Mouse (Mus musculus): ENCODE measurements around the gene Klhl32. TPM values are rescaled to one million over a fixed set of nuclear protein-coding genes. Genes with fewer than 3 reads are reported as not detected.

Klhl32 gene
- polyA plus RNA-seq, 1 experiment, result 0.13 TPM

DNA sequence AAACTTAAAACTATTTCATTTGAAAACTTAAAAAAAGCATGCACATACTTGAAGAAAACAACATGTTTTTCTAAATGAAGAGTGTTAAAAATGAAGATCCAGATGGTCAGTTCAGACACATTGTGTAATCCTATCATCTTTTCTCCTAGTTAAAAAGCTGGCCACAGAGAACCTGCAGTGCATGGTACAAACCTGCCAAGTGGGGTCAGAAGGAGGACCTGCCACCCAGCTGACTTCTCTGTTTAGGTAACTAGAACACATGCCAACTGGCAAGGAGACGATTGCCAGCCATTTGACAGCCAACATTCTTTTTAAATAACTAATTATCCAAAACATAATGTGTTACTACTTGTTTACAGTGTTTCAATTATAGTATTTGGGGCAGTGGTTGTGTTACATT, 252.3 kb downstream of the Klhl32 start:
- Histone ChIP-seq H3K27me3 (ENCODE audit: control insufficient read depth, insufficient read depth, low read length) (no peaks in the 10 kb centered on the region), H3K4me3 (ENCODE audit: extremely low read depth, insufficient read depth, insufficient read length) (no peak overlapping the region), H3K36me3 (ENCODE audit: control insufficient read depth, insufficient read depth, low read length) (peaks cover 6% of the 10 kb centered on the region), H3K27ac (ENCODE audit: insufficient read depth, low read length) (no peak overlapping the region), H3K4me1 (ENCODE audit: control insufficient read depth, insufficient read depth, insufficient read length) (no peaks in the 10 kb centered on the region)
- TF ChIP-seq CTCF (IDR thresholded peaks at IDR 0.05; ENCODE audit: extremely low read depth, insufficient read depth, insufficient read length, insufficient replicate concordance) (no peak), POLR2A (IDR thresholded peaks at IDR 0.05; ENCODE audit: low read depth, low read length) (no peak)
- DNase-seq (ENCODE audit: low read depth in 1 of 2, low spot score in 2 of 2), result no peak
- 79% methylated on average over 1 of the region's 1 CpGs for WGBS

- H3K27ac ChIP-seq (ENCODE audit: insufficient read depth, low read length), result no peak overlapping the region
- 67% methylated on average over 6 of the region's 6 CpGs for WGBS
Observed at GRCm38 (mm10) chr4:24596942-24597611, 253.8 kb downstream of the Klhl32 start.

GRCm38 (mm10) chr4:24594824-24595223, 256.1 kb downstream of the Klhl32 start:
- H3K4me1 ChIP-seq (ENCODE audit: control insufficient read depth, insufficient read depth, insufficient read length), result no peaks in the 10 kb centered on the region
- no peak overlapping the region for H3K4me3 ChIP-seq (ENCODE audit: extremely low read depth, insufficient read depth, insufficient read length)
- no peak overlapping the region for H3K27ac ChIP-seq (ENCODE audit: insufficient read depth, low read length)
- peaks cover 2% of the 10 kb centered on the region; the same call in 1 of the 2 replicates for H3K36me3 ChIP-seq (ENCODE audit: control insufficient read depth, insufficient read depth, low read length)
- no peak for TF ChIP-seq CTCF (IDR thresholded peaks at IDR 0.05; ENCODE audit: extremely low read depth, insufficient read depth, insufficient read length, insufficient replicate concordance)
- no peak for TF ChIP-seq POLR2A (IDR thresholded peaks at IDR 0.05; ENCODE audit: low read depth, low read length)
- H3K27me3 ChIP-seq (ENCODE audit: control insufficient read depth, insufficient read depth, low read length), result no peaks in the 10 kb centered on the region
- no peak for DNase-seq (ENCODE audit: low read depth in 1 of 2, low spot score in 2 of 2)

More at GRCm38 (mm10) chr4:24596942-24597611, 253.8 kb downstream of the Klhl32 start:
- Histone ChIP-seq H3K36me3 (ENCODE audit: control insufficient read depth, insufficient read depth, low read length) (peaks cover 6% of the 10 kb centered on the region), H3K4me3 (ENCODE audit: extremely low read depth, insufficient read depth, insufficient read length) (no peak overlapping the region), H3K4me1 (ENCODE audit: control insufficient read depth, insufficient read depth, insufficient read length) (no peaks in the 10 kb centered on the region), H3K27me3 (ENCODE audit: control insufficient read depth, insufficient read depth, low read length) (no peaks in the 10 kb centered on the region)
- no peak for DNase-seq (ENCODE audit: low read depth in 1 of 2, low spot score in 2 of 2)
- TF ChIP-seq POLR2A (IDR thresholded peaks at IDR 0.05; ENCODE audit: low read depth, low read length), result no peak
- TF ChIP-seq CTCF (IDR thresholded peaks at IDR 0.05; ENCODE audit: extremely low read depth, insufficient read depth, insufficient read length, insufficient replicate concordance), result no peak

GRCm38 (mm10) chr4:24583997-24584396, 266.9 kb downstream of the Klhl32 start:
- Histone ChIP-seq H3K4me1 (ENCODE audit: control insufficient read depth, insufficient read depth, insufficient read length) (no peaks in the 10 kb centered on the region), H3K27me3 (ENCODE audit: control insufficient read depth, insufficient read depth, low read length) (no peaks in the 10 kb centered on the region), H3K4me3 (ENCODE audit: extremely low read depth, insufficient read depth, insufficient read length) (no peak overlapping the region), H3K27ac (ENCODE audit: insufficient read depth, low read length) (no peak overlapping the region), H3K36me3 (ENCODE audit: control insufficient read depth, insufficient read depth, low read length) (peaks cover 2% of the 10 kb centered on the region; the same call in 1 of the 2 replicates)
- WGBS, result 95% methylated on average over 3 of the region's 3 CpGs
- no peak for TF ChIP-seq CTCF (IDR thresholded peaks at IDR 0.05; ENCODE audit: extremely low read depth, insufficient read depth, insufficient read length, insufficient replicate concordance)
- TF ChIP-seq POLR2A (IDR thresholded peaks at IDR 0.05; ENCODE audit: low read depth, low read length), result no peak
- DNase-seq (ENCODE audit: low read depth in 1 of 2, low spot score in 2 of 2), result no peak

GRCm38 (mm10) chr4:24582295-24582694, 268.6 kb downstream of the Klhl32 start:
- no peaks in the 10 kb centered on the region for H3K4me1 ChIP-seq (ENCODE audit: control insufficient read depth, insufficient read depth, insufficient read length)
- no peaks in the 10 kb centered on the region for H3K27me3 ChIP-seq (ENCODE audit: control insufficient read depth, insufficient read depth, low read length)
- 55% methylated on average over 1 of the region's 1 CpGs for WGBS
- H3K36me3 ChIP-seq (ENCODE audit: control insufficient read depth, insufficient read depth, low read length), result peaks cover 1% of the 10 kb centered on the region; the same call in 1 of the 2 replicates
- no peak for DNase-seq (ENCODE audit: low read depth in 1 of 2, low spot score in 2 of 2)
- TF ChIP-seq CTCF (IDR thresholded peaks at IDR 0.05; ENCODE audit: extremely low read depth, insufficient read depth, insufficient read length, insufficient replicate concordance) (no peak), POLR2A (IDR thresholded peaks at IDR 0.05; ENCODE audit: low read depth, low read length) (no peak)
- no peak overlapping the region for H3K4me3 ChIP-seq (ENCODE audit: extremely low read depth, insufficient read depth, insufficient read length)
- H3K27ac ChIP-seq (ENCODE audit: insufficient read depth, low read length), result no peak overlapping the region

- Histone ChIP-seq H3K4me3 (ENCODE audit: extremely low read depth, insufficient read depth, insufficient read length) (no peak overlapping the region), H3K4me1 (ENCODE audit: control insufficient read depth, insufficient read depth, insufficient read length) (no peaks in the 10 kb centered on the region), H3K27me3 (ENCODE audit: control insufficient read depth, insufficient read depth, low read length) (no peaks in the 10 kb centered on the region), H3K36me3 (ENCODE audit: control insufficient read depth, insufficient read depth, low read length) (no peaks in the 10 kb centered on the region; the same call in 1 of the 2 replicates), H3K27ac (ENCODE audit: insufficient read depth, low read length) (no peak overlapping the region)
- WGBS, result 90% methylated on average over 5 of the region's 5 CpGs
- DNase-seq (ENCODE audit: low read depth in 1 of 2, low spot score in 2 of 2), result no peak
- TF ChIP-seq CTCF (IDR thresholded peaks at IDR 0.05; ENCODE audit: extremely low read depth, insufficient read depth, insufficient read length, insufficient replicate concordance) (no peak), POLR2A (IDR thresholded peaks at IDR 0.05; ENCODE audit: low read depth, low read length) (no peak)
Observed at GRCm38 (mm10) chr4:24577594-24577993, 273.3 kb downstream of the Klhl32 start.

- Histone ChIP-seq H3K4me1 (ENCODE audit: control insufficient read depth, insufficient read depth, insufficient read length) (no peaks in the 10 kb centered on the region; the same call in 1 of the 2 replicates), H3K36me3 (ENCODE audit: control insufficient read depth, insufficient read depth, low read length) (no peaks in the 10 kb centered on the region), H3K27ac (ENCODE audit: insufficient read depth, low read length) (no peak overlapping the region), H3K4me3 (ENCODE audit: extremely low read depth, insufficient read depth, insufficient read length) (no peak overlapping the region), H3K27me3 (ENCODE audit: control insufficient read depth, insufficient read depth, low read length) (no peaks in the 10 kb centered on the region)
- 21% methylated on average over 6 of the region's 6 CpGs for WGBS
- TF ChIP-seq CTCF (IDR thresholded peaks at IDR 0.05; ENCODE audit: extremely low read depth, insufficient read depth, insufficient read length, insufficient replicate concordance), result peak; percentile 84; the same call in 1 of the 2 replicates
- no peak for TF ChIP-seq POLR2A (IDR thresholded peaks at IDR 0.05; ENCODE audit: low read depth, low read length)
- DNase-seq (ENCODE audit: low read depth in 1 of 2, low spot score in 2 of 2), result peak in 1 of 2 experiments; percentile 66
Observed at GRCm38 (mm10) chr4:24574276-24574675, 276.6 kb downstream of the Klhl32 start.

All from spleen, adult 2 months (tissue).